Comparison of ENCODE assay signal across 8 mouse cellular contexts in genomic region chr8:70763354-70763753, GRCm38 (mm10). TPM values are rescaled to one million over a fixed set of nuclear protein-coding genes. Genes with fewer than 3 reads are reported as not detected.
DNase-seq lines count a peak whose midpoint lies in the region; ATAC-seq and TF ChIP-seq lines count a peak whose summit lies in the region.
"Had no signal": no experiment of that assay in that cellular context is flagged by ENCODE, and none has a peak within 500 bp of the region (broad histone marks: within the 10 kb centered on the region; RNA-seq: fewer than 3 reads in every experiment).

No protein-coding gene starts in this region.

- no peak overlapping the region for H3K9ac ChIP-seq in liver, embryonic 11.5 days (ENCODE audit: low read depth, low read length)
- H3K9ac ChIP-seq: limb, embryonic 13.5 days had no signal

- intact Hi-C loops in left cerebral cortex, adult 2 months (cut with DNase I) = no loop called here

- no peak for ATAC-seq in liver, embryonic 11.5 days (replicated peaks; ENCODE audit: low FRiP score)

- TF ChIP-seq CTCF in left cerebral cortex, adult 2 months (IDR thresholded peaks at IDR 0.05) = peak; percentile 88

- no peak overlapping the region for H3K4me3 ChIP-seq in left cerebral cortex, adult 2 months
- no peak overlapping the region for H3K4me3 ChIP-seq in liver, embryonic 11.5 days (ENCODE audit: low read depth, low read length)
- H3K4me3 ChIP-seq: limb, embryonic 13.5 days had no signal

- H3K4me1 ChIP-seq in liver, embryonic 11.5 days (replicated peaks; ENCODE audit: control insufficient read depth, insufficient read depth, low read length) = peaks cover 74% of the 10 kb centered on the region

- no peak overlapping the region for H3K27ac ChIP-seq in left cerebral cortex, adult 2 months
- peak overlapping the region; percentile 63 for H3K27ac ChIP-seq in liver, embryonic 11.5 days (ENCODE audit: low read depth, low read length)
- H3K27ac ChIP-seq: limb, embryonic 13.5 days had no signal

- WGBS in liver, embryonic 11.5 days = 3% methylated on average over 3 of the region's 3 CpGs

- peak overlapping the region; percentile 99 for H3K4me2 ChIP-seq in liver, embryonic 11.5 days
- H3K4me2 ChIP-seq: limb, embryonic 13.5 days had no signal

- no peaks in the 10 kb centered on the region for H3K9me3 ChIP-seq in liver, embryonic 11.5 days (ENCODE audit: control insufficient read depth, low read length)
- H3K9me3 ChIP-seq: limb, embryonic 13.5 days had no signal

- DNase-seq in left cerebral cortex, adult 2 months (ENCODE audit: extremely low spot score in 1 of 2, low spot score in 2 of 2) = no peak
- no peak for DNase-seq in left cerebral cortex, adult 11 months (ENCODE audit: low spot score)
- DNase-seq in R1 (ENCODE audit: low read depth, low spot score) = peak; percentile 75
- DNase-seq in cerebellum, postnatal 10 days = peak; percentile 85 to 88
- no peak for DNase-seq in liver, embryonic 11.5 days (ENCODE audit: low spot score)
- DNase-seq in splenic B cell, adult 2 months (ENCODE audit: low read depth, low spot score) = peak; percentile 82
- no peak for DNase-seq in urinary bladder, postnatal 36 days (ENCODE audit: low spot score in 2 of 2)

- H3K36me3 ChIP-seq in liver, embryonic 11.5 days (ENCODE audit: control insufficient read depth, insufficient read depth, low read length) = peaks cover 1% of the 10 kb centered on the region
- H3K36me3 ChIP-seq in splenic B cell, adult 2 months (ENCODE audit: control insufficient read depth, insufficient read depth, low read length, poor library complexity, severe bottlenecking) = peaks cover 14% of the 10 kb centered on the region

- H3K27me3 ChIP-seq in liver, embryonic 11.5 days (replicated peaks; ENCODE audit: control insufficient read depth, insufficient read depth, low read length) = no peaks in the 10 kb centered on the region
- no peaks in the 10 kb centered on the region for H3K27me3 ChIP-seq in splenic B cell, adult 2 months (ENCODE audit: control insufficient read depth, insufficient read depth, low read length, poor library complexity, severe bottlenecking)
- H3K27me3 ChIP-seq: limb, embryonic 13.5 days had no signal

RNA-seq across cellular contexts. Expression of gene Mpv17l2, which starts 2.6 kb away (rescaled TPM):
- 10 to 100 TPM; 33.3 to 35.7 TPM for total RNA-seq in left cerebral cortex, adult 2 months (2021)
- 67.7 and 76.4 TPM in 2 replicates for polyA plus RNA-seq in liver, embryonic 11.5 days (2014; fragmentation: Nextera tagmentation; extraction: Ambion mirVana)

RNA-seq across cellular contexts. Expression of gene Rab3a, which starts 8.9 kb away (rescaled TPM):
- total RNA-seq in left cerebral cortex, adult 2 months (2021) = 100 to 1,000 TPM; 808 to 835 TPM
- polyA plus RNA-seq in liver, embryonic 11.5 days (2014; fragmentation: Nextera tagmentation; extraction: Ambion mirVana) = 6.3 and 6.9 TPM in 2 replicates

RNA-seq across cellular contexts. Expression of gene Pik3r2, which starts 13.2 kb away (rescaled TPM):
- 100 to 1,000 TPM; 159 to 160 TPM for total RNA-seq in left cerebral cortex, adult 2 months (2021)
- polyA plus RNA-seq in liver, embryonic 11.5 days (2014; fragmentation: Nextera tagmentation; extraction: Ambion mirVana) = 41.5 and 44.6 TPM in 2 replicates

RNA-seq across cellular contexts. Expression of gene Pde4c, which starts 39.8 kb away (rescaled TPM):
- total RNA-seq in left cerebral cortex, adult 2 months (2021) = 1 to 10 TPM; 1.9 to 3.0 TPM
- 0.83 and 1.3 TPM in 2 replicates for polyA plus RNA-seq in liver, embryonic 11.5 days (2014; fragmentation: Nextera tagmentation; extraction: Ambion mirVana)

RNA-seq across cellular contexts. Expression of gene Mast3, which starts 41.5 kb away (rescaled TPM):
- total RNA-seq in left cerebral cortex, adult 2 months (2021) = 100 to 1,000 TPM; 369 to 386 TPM
- polyA plus RNA-seq in liver, embryonic 11.5 days (2014; fragmentation: Nextera tagmentation; extraction: Ambion mirVana) = 18.2 and 19.3 TPM in 2 replicates

Comparison
In these comparisons a context has a peak if more than half of its experiments do, and no peak if none do; other contexts are left out.
1. DNase-seq: peak in R1 (single experiment), cerebellum, postnatal 10 days (2 of 2) and splenic B cell, adult 2 months (single experiment); none in left cerebral cortex, adult 2 months (0 of 2), left cerebral cortex, adult 11 months (single experiment), liver, embryonic 11.5 days (single experiment) and urinary bladder, postnatal 36 days (0 of 2).